Mouse (Mus musculus) ovary, postnatal 10 days (tissue): ENCODE results near the gene Ndufs2.

Experiments used
- DNase-seq: peaks from one replicate; pipeline ENCODE4 v3.0.0; 2022; ENCODE audit warnings: low spot score

The Ndufs2 gene

DNA sequence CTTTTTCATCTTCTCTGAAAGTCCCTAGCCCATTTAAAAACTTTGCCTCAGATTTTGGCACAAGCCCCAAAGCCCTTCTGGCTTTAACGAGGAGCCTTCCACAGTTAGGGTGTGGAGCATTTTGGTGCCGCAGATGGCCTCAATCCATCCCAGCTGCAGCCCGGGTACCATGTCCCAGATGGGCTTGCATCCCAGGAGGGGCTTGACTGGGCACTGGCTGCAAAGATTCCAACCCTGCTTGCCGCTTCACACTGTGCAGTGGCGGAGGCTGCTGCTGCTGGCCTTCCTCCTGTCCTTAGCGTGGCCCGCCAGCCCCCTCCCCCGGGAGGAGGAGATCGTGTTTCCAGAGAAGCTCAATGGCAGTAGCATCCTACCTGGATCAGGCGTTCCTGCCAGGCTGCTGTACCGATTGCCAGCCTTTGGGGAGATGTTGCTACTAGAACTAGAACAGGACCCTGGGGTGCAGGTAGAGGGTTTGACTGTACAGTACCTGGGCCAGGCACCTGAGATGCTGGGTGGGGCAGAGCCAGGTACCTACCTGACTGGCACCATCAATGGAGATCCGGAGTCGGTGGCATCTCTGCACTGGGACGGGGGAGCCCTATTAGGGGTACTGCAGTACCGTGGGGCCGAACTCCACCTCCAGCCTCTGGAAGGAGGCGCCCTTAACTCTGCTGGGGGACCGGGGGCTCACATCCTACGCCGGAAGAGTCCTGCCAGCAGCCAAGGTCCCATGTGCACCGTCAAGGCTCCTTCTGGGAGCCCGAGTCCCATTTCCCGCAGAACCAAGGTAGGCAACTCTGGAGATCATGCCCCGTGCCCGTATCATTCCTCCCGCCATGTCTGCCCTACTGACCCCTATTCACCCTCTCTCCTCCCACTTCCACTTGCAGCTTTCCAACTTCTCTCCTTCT, at the start of gene Ndufs2:
Gene Ndufs2, minus strand, starts transcription at position 709 of the 914 bp plus-strand sequence.
- DNase-seq: no peak

DNA sequence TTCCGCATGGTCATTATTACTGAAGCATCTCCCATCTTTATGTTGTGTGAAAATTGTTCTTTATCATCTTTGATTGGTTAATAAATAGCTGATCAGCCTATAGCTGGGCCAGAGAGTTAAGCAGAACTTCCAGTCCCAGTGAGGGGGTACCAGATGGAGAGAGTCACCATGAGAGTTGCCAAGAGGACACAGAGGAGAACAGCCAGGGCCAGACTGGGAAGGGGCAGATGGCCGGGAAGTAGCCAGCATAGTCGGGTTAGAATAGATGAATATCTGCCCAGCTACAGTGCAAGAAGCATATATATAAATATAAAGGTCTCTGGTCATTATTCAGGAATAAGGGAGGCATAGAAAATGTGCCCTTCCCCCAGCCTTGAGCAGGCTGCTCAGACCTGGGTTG, 47.0 kb upstream of the Ndufs2 start:
- no peak for DNase-seq

DNA sequence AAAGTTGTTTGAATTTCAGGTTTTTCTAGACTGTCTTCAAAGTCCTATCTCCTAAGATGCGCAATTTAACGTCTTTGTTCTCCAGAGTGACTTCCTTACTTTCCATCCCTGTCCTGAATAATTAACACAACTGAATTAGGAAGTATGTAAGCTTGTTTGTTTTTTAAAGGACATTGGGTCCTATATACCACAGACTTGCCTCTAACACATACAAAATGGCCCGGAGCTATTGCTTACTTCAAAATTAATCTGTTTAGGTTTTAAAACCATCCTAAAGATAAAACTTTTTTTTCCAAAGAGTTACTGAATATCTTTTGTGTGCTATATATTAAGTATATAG, 43.8 kb upstream of the Ndufs2 start:
- no peak for DNase-seq

DNA sequence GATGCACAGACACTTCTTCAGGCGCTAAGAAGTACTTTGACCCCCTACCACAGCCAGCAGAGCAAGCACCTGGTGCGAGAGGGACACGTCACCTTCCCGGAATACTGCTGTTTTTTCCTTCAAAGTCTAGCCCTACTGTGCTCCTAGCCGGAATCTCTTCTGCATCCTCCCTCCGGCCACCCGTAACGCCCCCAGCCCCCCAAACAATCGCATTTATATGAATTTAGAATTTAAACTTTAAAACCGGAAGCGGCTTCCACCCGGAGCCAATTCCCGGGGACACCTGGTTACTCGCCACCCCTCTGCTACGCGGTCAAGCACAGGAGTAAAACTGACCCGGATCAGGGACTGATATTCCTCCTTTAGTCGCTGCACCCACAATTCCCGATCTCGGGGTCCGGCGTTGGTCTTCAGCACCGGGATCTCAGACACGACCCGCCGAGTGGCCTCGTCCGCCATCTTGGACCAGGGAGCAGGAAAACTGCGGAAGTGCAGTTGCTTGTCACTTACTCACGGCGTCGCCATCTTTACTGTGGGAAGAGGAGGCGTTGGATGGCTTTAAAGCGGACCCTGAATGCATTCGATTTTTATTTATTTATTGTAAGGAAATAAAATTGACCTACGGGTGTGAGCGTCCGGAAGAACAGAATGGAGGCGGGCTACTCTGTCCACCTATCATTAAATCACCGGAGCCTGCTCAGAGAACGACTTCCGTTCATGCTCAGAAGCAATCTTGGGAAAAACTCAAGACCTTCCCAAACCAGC, 43.3 kb upstream of the Ndufs2 start, which contains the start of gene Ufc1:
Gene Ufc1, minus strand, starts transcription at position 727 of the 765 bp plus-strand sequence.
- DNase-seq: peak; percentile 82

DNA sequence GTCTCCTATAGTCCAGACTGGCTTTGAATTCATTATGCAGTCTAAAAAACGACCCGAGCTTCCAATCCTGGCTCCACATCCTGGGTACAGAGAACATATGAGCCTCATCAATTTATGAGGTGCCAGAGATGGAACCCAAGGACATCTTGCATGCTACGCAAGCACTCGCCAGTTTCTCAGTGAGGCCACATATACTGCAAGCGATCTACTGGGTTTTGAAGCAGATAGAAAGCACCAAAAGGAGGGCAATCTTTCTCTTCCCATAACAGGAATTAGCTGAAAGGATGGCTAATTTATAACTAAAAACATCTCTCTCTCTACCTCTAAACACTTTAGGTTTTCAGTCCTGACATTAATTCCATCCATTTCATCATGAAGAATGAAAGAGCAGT, 42.7 kb upstream of the Ndufs2 start:
- DNase-seq: no peak

DNA sequence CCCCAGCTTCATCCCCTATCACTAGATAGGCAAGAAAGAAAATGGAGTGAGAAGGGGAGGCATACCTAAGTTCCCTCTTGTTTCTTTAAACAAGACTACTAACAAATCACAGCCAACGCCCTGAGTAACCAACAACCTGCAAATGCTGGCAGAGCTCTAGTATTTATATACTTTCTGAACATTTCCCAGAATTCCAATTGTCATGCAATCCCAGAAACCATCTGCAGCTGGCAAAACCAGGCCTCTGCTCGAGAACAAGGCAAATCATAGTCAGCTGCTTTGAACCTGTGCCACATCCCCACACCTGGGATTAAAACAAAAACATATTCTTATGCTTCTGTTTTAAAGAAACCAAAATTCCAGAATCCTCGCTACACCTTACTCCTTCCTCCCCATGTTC, 42.2 kb upstream of the Ndufs2 start:
- DNase-seq: no peak

DNA sequence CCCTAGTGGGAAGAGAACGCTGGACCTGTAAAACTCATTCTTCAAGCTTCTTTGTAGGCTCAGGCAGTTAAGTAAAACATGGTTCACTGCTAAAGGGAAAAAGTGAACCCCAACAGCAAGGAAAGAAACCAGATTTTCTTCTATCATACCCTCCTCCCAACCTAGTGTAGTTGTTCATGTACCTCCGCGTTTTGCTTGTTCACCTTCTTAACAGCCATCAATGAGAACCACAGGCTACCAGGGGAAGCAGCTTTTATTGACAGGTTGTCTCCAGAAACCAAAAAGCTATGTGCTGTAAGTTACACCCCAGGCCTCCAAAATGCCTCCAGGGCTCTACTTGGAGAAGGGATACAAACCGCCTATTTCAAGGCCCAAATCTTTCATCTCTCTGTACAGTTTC, 37.1 kb upstream of the Ndufs2 start:
- no peak for DNase-seq

DNA sequence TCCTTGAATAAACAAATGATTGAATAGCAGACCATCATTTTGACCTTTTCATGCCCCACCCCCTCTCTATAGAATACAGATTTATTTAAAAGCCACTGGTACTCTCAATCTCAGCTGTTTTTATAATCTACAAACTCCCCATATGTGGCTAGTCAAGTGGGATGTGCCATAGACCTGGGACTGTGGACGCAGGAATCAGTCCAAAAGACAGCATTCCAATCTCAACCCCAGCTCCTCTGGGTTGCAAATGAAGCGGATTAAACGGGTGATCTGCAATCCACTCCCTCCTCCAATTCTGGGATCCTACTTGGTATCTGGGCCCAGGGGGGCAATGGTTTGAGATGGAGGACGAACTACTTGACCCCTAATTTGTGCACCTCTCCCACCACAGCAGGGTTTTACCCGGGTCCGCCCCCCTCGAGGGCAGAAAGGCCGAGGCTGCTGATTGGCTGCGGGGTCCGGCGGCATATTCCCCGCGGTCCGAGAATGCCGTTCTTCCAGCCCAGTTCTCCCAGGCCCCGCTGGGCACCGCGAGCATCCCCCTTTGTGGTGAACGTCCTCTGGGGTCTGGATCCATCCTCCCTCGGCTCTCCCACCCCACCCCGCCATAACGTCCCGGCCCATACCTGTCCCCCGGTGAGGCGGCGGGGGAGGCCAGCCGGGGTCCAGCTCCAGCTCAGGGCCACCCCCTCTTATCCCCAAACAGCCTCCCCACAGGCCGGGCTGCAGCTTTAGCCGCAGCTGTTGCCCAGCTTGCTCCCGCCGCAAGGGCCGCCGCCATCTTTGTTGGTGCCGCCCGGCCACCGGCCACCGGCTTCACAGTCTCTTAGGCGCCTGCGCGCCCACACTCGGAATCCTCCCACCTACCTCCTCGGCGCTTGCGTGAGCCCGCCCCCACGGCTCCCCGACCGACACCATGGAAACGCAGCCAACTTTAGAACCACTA, 36.2 kb upstream of the Ndufs2 start, which contains the start of gene Usp21:
Gene Usp21, minus strand, starts transcription at position 856 of the 946 bp plus-strand sequence.
- peak; percentile 86 for DNase-seq

DNA sequence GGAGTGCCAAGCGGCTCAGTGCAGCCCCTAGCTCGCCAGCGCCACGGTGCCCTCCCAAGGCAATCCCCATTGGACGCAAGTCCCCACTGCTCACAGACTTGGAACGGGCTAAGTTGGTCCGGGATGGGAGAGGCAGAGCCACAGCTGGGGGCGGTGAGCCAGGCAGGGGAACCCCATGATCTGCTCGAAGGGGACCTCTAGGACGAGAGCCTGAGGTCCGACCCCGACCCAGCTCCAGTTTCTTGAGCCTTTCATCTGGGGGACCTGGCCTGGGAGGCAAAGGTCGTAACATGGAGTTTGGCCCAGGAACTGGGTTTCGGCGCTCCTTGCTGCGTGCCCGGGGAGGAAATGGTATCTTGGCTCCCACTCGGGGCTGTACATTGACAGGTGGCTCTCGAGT, 35.3 kb upstream of the Ndufs2 start:
- DNase-seq: no peak

DNA sequence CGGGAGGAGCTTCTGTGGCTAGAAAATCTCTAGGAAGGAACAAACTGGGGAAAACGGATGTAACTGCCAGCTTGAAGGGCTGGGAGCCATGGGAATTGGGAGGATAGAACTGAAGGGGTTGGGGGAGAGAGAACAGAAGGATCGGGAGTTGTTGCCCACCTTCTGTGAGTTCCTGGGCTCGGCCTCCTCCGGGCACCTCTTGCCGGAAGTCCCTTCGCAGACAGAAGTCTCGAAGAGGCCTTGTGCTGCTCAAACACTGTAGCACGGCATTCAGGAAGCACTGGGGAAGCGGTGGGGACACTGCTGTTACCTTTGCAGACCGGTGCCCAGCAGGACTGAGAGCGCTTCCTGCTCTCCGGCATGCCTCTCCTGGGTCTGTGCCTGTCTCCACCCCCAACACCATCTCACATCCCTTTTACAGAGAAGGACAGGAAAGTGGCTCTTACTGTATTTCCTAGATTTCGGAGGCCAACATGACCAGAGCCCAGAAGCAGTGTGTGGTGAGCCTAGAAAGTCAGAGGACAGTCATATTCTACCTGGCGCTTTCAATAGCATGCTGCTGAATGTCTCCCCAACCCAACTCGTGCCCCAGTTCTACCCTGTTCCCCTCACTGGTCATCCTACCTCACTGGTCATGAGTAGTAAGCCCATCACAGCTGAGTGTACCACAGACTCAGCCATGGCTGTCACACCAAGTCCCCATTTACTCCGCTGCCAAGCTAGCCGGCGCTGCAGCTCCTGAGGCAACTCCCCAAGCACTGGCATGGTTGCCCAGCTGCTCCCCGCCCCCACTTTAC, 34.1 kb upstream of the Ndufs2 start:
- no peak for DNase-seq

DNA sequence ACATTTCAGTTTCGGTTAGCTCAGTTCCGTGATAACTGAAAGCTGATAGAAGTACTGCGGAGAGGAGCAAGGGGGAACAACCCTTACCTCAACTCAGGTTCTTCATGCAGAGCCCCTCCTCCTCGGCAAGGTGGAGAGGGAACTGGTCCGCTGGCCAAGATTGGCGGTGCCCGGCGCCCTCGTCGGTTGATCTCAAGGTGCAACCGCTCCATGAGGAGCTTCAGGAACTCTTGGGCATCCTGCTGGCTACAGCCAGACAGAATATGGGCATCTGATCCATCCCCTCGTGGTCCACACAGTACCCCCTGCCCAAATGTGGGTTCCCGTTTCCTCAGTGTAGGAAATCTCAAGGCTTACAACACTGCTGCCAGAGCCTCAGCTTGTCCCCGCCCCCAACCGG, 33.3 kb upstream of the Ndufs2 start:
- DNase-seq: no peak

DNA sequence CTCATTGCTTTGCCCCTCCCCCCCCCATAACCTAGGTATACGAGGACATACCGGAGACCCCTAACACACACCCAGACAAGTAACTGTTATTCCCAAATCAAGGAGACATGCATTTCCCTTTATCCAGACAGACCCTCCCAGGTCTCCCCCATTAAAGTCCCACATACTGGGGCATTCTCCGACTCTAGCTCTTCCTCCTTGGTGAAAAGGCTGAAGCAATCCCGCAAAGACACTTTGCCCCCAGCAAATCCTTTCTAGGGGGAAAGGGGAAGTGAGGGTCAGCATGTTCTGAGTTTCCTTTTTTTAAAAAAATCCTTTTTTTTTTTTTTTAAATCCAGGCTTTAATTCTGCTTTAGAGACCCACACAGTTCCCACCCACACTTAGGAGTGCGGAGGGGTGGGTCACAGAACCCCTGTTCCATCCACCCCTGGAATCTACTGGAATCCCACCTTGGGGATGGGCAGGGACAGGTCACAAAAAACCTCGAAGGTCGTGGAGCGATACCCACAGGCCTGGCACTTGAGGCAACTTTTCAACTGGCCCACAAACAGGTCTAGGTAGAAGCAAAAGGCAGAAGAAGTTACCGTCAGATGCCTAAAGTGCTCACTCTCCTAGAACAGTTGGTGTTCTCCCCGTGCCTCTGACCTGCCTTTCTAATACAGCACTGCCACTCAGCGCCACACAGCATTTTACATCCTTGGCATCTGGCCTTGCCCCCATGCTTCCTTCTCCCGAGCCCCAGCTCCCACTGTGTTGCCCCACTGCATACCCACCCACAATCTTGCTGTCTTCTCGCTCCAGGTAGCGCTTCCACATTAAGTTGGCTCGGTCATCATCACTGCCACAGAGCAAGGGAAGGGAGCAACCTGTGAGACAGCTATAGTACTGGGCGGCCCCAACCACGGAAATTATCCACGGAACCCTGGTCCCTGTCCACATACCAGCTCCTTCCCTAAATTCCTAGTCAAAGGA, 32.3 kb upstream of the Ndufs2 start:
- DNase-seq: no peak

DNA sequence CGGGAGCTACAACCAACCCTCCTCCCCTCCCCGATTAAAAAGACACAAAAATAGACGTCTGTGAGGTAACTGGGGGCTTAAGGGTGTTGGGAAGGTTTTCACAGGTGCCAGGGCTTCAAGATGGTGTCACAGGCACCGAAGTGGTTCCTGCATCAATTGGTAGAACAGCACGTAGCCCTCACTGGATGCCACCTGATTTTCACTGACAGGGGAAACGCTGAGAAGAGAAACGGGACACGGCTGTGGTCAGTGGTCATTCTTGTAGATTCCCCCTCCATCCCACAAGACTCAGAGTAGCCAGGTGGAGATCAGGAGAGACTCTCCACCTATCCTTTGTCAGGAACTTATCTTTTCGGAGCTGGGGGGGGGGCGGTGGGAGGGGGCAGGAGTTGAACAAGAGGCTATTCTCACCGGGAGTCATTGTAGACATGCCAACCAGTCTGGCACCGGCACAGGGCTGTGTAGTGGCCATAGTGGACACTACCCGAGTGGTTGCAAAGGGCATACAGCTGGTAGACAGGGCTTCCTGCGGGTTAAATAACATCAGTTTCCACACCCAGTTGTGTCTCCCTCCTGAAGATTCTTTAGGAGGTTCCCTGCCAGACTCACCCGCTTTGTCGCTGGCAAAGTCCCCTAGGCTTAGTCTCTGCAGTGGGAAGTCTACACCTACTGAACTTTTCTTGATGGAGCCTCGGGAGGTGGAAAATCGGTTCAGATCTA, 31.1 kb upstream of the Ndufs2 start:
- no peak for DNase-seq

DNA sequence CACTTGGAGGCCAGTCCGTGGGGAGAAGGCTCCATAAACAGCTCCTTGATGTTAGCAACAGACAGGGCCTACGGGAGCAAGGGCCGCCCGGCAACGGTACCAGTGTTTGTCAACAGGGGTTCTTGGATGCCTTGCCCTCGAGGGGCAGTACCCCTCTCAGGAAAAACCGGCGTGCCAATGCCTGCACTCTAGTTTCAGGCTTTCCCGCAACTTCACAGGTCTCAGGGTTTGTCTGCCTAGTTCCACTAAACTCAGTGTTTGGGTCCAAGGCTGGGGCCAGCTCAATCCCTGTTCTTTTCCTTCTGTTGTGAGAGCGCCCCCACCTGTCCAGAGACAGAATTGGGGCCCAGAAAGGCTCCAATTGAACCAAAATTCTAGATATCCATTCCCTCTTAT, 30.3 kb upstream of the Ndufs2 start:
- DNase-seq: no peak

DNA sequence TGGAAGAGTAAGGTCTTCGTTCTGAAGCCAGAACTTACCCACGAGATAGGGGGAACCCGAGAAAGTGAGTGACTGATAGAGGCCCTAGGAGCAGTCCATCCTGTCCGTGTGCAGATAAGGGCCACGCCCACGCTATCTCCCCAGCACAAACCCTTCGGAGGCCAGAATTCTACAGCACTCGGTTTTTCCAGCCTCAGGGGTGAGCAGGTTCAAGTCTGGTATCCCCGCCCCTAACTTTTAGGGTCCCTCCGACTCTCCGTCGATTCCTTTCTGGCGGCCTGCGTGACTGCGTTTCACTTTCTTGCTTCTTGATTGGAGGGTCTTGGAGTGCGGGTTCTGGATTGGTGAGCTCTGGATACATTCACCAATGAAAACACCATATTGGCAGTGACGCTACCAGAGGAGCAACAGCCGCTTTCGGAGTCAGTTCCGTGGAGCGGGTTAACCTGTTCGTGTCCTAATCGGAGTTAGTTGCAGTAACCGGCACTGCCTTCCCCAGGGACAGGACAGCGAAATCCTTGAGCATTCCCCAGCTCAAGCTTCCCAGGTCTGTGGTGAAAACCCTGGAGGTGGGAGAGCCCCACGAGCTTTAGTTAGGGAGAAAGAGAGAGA, 29.8 kb upstream of the Ndufs2 start, which contains the start of gene Ppox:
Gene Ppox, minus strand, starts transcription at position 271 of the 612 bp plus-strand sequence.
- DNase-seq: peak; percentile 74

DNA sequence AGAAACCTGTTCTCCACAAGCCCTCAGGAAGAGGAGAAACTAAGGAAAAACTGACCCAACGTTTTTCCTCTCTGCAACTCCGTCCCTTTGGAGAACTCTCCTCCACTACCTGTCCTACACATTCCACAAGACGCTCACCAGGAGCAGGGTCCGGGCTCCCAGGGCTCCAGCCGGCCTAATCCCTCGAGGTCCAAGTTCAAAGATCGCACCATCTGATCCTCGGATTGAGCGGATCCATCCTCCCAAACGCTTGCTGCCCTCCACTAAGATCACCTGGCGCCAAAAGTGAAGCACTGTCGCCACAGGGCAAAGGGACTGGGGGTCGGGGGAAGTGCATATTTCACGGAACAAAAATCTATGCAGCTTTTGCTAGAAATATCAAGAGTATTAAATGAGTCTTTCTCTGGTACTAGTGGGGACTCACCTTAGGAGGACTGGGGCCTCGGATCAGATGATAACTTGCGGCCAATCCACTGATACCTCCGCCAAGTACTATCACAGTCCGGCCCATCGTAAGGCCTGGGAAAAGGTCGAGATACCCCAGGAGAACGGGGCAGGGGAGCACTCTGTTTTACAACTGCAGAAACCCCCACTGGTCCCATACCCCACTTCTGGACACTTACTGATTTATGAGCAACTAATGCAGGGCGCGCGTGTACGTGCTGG, 29.2 kb upstream of the Ndufs2 start:
- DNase-seq: no peak

DNA sequence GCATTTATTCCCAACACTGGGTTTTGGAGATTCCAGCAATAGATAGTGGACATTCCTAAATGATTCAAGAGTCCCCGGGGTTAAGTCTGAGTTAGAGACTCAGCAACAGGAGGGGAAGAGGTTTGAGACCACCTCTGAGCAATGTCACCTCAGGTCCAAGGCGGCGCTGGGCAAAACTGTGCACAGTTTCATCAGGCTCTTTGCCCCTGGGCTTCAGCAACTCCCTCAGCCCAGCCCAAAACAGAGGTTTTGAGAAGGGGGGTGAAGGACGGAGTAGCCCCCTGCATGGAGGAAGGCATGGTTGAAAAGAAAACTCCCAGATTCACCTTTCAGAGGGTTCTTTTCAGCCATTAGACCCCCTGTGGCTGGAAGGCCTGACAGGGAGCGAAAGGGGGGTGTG, 28.5 kb upstream of the Ndufs2 start:
- DNase-seq: no peak

DNA sequence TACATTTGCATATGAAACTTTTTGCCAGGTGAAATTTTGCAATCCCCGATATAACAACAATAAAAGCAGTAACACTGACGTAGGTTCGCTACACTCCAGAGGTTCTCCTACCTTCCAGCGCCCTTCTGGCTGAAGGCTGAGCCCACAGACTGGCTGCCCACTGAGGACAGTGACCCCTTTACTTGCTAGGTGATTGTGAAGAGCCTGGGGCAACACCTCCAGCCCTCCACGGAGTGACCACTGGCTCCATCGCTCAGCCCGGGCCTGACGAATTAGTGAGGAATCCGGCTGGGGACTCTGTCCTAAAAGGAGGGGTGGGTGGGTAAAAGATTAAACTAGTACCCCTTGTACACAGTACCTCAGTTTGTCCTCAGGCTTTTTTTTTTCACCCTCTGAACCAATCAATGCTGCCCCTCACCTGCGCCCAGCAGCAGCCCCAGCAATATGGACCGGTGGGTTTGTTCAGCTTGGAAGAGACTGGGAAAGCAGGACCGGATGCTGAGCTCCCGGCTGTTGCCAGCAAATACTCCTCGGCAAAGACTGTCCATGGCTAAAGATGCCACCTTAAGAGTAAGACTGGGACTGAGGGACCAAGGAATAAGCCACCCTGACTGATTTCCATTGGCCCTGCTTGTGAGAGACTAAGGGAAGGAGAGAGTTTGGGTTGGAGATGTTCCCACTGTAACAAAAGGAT, 28.0 kb upstream of the Ndufs2 start:
- DNase-seq: no peak
